Mouse (Mus musculus) gastrocnemius, postnatal 10 days (tissue): ENCODE measurements around the gene Prkcsh. TPM values are rescaled to one million over a fixed set of nuclear protein-coding genes. Genes with fewer than 3 reads are reported as not detected.

Source experiments
- DNase-seq: peaks from one replicate; pipeline ENCODE4 v3.0.0; 2021; ENCODE audit warnings: mixed read lengths
- long read RNA-seq, 2 experiments: library from polyadenylated mRNA; stranded (forward); transcript quantifications; one replicate each; pipeline ENCODE4 v2.0.0; 2021
- total RNA-seq, 2 experiments: library from RNA; stranded (reverse); gene quantifications; 2 replicates each; pipeline ENCODE4 v1.2.3; 2021

The Prkcsh gene
- total RNA-seq: 10 to 100 TPM; 35.4 to 41.7 TPM
- long read RNA-seq, experiment 1, transcript Prkcsh-202 (18 exons, 1,983 nt): minor isoform, 11 of 39 reads
- long read RNA-seq, experiment 1, transcript Prkcsh-201 (18 exons, 2,012 nt): major isoform, 13 of 39 reads
- long read RNA-seq, experiment 1, partial matches to known transcripts: 4 of 39 reads
- long read RNA-seq, experiment 1, other reads (novel, unspliced or antisense): 8 of 39 reads
- long read RNA-seq, experiment 2, transcript Prkcsh-202 (18 exons, 1,983 nt): minor isoform, 11 of 36 reads
- long read RNA-seq, experiment 2, transcript Prkcsh-201 (18 exons, 2,012 nt): major isoform, 17 of 36 reads
- long read RNA-seq, experiment 2, partial matches to known transcripts: 2 of 36 reads
- long read RNA-seq, experiment 2, other reads (novel, unspliced or antisense): 5 of 36 reads

- DNase-seq: peak; percentile 97
These were observed at the start of gene Prkcsh, which contains the start of gene Ccdc151 for GRCm38 (mm10) chr9:22002194-22003162. TSS of gene Prkcsh (plus strand) at chr9:22002806. TSS of gene Ccdc151 (minus strand) at chr9:22002634.

GRCm38 (mm10) chr9:21953600-21953999 lies 49.0 kb upstream of the Prkcsh start:
- DNase-seq: no peak

DNA sequence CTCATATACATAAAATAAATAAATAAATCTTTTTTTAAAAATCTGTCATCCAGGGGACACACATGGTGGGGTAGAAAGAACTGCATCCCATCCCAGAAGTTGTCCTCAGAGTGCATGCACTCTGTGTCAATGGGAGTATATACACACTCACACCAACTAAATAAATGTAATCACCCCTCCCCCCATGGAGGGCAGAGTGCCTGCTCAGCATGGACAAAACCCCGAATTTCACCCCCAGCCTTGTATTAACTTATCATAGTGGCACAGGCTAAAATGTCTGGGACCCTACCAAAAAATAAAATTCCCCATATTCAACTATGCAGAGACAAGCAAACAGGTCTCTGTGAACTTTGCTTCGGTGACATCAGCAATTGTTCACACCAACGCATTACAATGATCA lies 48.0 kb upstream of the Prkcsh start:
- no peak for DNase-seq

- DNase-seq: peak; percentile 31
These were observed 47.4 kb upstream of the Prkcsh start for GRCm38 (mm10) chr9:21955225-21955569.

DNA sequence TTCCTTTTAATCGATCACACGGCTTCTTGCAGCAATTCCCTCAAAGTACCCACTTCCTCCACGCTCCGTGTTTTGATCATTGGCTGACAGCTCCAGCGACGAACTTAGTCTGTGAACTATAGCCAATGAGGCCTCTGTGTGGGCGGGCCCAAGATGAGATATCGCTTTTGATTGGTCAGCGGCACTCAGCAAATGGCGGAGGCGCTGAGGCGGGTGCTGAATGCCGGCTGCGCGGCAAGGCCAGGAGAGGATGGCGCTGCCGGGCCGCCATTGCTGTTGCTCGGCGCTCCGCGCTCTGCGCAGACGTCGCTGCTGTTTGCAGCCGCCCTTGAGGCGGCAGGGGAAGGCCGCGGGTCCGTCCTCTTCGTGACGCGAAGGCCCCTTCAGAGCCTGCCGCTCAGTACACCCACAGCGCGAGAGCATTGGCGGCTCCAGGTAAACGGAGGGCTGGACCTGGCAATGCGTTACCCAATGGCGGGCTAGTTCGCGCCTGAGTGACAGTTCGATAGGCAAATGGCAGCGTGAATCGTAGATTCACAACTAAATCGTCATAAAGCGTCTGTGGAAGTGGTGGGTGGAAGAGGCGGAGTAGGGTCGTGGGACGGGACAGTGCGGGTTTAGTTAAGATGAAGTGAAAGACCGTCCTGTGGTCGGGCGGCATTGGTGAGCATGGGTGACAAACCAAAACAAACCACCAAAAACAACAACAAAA lies 46.9 kb upstream of the Prkcsh start, which contains the start of gene Swsap1:
Swsap1 (plus strand) TSS at position 186 of the 712 bp plus-strand sequence.
- peak; percentile 95 for DNase-seq

DNA sequence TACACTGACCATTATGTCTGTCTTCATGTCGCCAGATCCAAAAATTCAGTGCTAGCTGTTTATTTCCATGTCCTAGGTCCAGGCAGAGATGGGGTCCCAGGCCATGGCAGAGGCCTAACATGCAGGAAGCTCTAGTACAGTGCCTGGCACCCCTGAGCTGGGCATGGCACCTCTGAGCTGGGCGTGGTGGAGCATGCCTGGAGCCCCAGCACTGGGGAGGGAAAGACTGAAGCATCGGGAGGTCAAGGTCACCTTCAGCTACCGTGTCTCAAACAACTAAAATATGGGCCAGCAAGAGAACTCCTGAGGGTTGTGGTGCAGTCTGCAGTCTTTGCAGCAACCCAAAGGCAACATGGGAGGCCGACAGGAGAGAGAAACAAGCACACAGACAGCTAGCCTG lies 44.2 kb upstream of the Prkcsh start:
- no peak for DNase-seq

- DNase-seq: no peak
These were observed 43.4 kb upstream of the Prkcsh start for GRCm38 (mm10) chr9:21959244-21959643.

GRCm38 (mm10) chr9:21960135-21960534 lies 42.5 kb upstream of the Prkcsh start:
- DNase-seq: no peak

DNA sequence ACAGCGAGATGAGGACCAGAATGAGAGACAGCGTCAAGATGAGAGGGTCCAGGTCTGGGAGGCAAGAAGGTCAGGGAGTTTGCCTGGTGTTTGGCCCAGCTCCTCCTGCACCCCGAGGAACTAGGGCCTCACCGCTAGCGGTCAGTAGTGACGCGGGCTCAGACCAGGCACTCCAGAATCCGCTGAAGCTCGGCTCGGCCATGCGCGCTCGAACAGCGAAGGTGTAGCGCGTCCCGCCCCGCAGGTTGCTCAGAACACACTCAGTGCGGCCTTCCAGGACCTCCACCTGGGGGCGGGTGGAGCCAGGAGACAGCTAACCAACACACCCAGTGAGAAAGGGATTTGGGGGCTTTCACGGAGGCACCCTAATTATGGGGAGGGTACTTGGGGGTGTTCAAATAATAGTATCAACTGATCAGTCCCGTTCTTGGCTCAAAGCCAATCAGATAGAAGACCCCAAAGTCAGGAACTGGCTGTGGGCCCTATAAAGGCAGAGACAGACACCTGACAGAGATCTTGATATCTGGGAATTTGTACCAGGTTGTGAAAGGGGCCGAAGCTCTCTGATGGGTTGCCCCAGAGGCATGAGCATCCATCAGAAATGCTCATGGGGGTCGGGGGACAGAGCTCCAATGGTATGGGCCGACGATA lies 41.9 kb upstream of the Prkcsh start:
- no peak for DNase-seq

DNA sequence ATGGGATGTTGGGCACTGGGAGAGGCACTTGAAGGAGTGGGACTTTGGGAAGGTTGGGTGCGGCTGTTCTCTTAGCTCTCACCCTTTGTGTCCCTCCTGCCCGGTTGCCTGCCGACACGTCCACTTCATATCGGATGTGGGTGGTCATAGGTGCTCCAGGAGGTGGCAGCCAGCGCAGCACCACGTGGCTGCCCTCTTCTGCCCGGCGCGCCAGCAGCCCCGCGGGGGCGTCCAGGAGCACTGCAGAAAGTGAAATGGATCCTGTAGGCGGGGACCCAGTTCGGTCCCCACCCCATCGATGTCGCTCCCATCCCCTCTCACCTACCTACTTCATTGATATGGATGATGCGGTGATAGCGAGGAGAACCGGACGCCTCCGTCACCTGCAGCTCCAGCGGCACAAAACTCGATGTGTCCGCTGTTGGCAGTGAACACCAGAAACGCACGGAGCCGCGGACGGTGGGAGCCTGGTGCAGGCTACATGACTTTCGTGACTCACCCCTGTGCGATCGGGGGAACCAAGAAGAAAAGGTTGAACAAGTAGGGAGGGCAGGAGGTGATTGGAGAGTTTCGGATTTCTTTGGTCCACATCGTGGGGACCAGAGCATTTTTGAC lies 41.1 kb upstream of the Prkcsh start:
- DNase-seq: no peak

- DNase-seq: no peak
These were observed 40.6 kb upstream of the Prkcsh start for GRCm38 (mm10) chr9:21962010-21962409.

DNA sequence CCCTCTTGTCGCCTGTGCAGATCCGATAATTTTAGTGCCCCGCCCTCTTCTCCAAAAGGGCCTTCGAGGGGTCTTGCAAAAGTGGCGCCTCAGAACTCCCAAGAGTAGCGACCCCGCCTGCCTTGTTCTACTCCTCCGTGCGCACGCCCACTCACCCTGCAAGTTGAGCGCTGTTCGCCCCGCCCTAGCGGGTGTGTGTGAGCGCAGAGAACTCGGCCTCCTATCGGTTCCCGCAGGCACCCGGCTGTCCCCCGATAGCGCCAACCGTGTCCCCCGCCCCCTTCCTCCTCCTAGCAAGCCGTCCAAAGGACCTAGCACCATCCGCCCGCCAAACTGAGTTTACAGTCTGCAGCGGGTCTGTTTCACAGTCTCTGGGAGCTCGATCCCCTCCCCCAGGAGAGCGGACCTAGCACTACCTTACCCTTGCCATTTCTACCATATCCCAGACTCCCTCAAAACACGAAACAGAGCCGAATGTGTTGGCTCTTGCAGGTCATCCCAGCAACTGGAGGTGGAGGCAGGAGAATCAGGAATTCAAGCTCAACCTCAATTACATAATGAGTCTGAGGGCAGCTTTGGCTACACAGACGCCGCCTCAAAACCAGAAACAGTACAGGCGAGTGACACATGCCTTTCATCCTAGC lies 40.1 kb upstream of the Prkcsh start:
- peak; percentile 62 for DNase-seq

DNA sequence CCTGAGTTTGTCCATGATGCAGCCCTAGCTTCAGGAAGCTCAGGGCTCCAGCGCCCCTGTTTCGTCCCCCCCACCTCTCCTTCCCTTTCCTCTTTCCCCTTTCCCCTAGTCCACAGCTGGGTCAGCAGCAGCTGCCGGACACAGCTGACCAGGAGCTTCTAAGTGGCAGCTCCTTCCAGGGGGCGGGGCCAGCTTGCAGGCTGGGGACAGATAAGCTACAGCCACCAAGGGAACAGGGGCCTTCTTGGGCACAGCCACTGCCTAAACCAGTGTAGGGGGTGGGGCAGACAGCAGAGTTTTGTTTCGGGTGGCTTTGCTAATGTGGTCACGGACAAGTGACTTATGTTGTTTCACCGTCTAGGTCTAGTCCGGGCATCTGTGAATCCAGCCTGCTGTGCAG lies 39.2 kb upstream of the Prkcsh start, which contains the start of gene Epor:
Epor (minus strand) TSS at position 90 of the 400 bp plus-strand sequence.
- peak; percentile 68 for DNase-seq

GRCm38 (mm10) chr9:21968883-21969282 lies 33.7 kb upstream of the Prkcsh start:
- DNase-seq: no peak

DNA sequence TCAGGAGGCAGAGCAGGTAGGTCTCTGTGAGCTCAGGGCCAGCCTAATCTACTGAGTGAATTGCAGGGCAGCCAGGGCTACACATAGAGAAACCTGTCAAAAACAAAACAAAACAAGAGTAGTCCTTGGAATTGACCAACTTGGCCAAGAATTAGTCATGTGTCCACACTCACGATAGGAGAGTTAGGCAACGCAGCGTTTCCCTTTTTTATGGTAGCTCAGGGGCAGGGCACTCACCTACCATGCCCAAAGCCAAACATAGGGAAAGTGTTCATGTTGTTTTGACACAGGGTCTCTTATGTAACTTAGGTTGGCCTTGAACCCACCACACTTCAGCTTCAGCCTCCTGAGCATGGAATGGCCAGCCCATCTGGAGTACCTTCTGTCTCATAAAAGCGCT lies 33.3 kb upstream of the Prkcsh start:
- DNase-seq: no peak

DNA sequence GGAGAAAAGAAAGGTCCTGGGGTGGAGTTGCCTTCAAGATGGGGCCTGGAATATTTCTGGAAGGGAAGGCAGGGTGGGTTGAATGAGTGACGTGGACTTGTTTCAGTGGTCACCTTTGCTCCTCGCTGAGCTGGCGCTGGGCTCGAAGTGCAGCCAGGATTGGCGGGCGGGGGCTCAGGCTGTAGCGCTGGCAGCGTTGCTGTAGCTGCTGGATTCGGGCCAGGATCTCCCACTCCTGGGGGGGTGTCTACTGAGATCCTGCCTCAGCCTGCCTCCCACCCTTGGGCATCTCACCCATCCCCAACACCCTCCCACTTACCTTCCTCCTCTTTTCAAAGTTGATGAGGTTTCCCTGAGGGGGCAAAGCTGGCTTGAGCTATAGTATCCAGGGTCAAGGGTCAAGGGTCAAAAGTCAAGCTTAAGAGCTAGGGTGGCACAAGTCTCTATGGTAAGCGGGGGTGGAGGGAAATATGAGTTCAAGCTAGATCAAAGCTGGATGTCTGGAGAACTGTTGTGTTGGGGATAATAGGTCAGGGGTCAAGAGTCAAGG lies 25.9 kb upstream of the Prkcsh start:
- no peak for DNase-seq

- no peak for DNase-seq
These were observed 25.3 kb upstream of the Prkcsh start for GRCm38 (mm10) chr9:21977331-21977730.

DNA sequence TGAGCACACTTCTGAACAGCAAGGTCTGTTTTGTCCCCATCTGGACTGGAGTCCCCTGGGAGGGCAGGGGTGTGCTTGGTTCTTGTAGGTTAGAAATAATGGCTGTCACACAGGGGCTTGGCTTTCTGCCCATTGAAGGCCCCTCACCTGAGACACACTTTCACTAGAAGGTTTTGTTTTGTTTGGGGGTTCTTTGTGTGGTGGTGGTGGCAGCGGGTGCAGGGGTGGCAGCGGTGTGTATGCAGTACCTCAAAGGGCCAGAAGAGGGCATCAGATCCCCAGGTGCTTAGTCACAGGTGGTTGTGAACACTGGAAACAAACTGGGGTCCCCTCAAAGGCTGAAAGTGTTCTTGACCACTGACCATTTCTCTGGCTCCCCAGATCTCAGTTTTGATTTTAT lies 24.6 kb upstream of the Prkcsh start:
- peak; percentile 47 for DNase-seq

DNA sequence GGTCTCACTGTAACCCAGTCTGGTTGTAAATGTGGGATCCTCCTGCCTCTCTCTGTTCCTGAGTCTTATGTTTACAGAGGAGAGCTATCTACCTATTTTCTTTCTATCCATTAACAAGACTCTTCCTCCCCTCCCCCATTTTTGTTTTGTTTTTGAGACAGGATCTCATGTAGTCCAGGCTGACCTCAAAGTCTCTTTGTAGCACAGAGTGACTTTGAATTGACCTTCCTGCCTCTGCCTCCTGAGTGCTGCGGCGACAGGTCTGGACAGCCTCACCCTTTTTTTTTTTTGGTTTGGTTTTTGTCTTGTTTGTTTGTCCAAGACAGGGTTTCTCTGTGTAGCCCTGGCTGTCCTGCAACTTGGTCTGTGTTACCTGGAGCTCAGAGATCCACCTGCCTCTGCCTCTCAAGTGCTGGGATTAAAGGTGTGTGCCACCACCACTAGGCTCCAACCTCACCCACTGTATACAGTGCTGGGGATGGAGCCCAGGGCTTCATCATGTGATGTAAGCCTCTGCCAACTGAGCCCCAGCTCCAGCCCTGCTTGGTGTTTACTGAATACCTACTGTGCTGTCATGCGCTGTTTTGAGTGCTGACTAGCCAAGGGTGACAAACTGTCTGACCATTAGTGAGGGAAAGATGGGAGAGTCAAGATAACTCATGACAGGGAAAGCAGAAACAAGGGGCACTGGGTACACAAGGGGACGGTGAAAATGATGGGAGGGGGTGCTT lies 24.0 kb upstream of the Prkcsh start:
- DNase-seq: no peak

- no peak for DNase-seq
These were observed 18.7 kb upstream of the Prkcsh start for GRCm38 (mm10) chr9:21983911-21984310.
